Mouse (Mus musculus) neural tube, embryonic 14.5 days (tissue): ENCODE results near the gene Fbxl16. TPM values are rescaled to one million over a fixed set of nuclear protein-coding genes. Genes with fewer than 3 reads are reported as not detected.

Experiments
- ATAC-seq: fragments of 200-750 bp; cut with Nextera tagmentation; 2 replicates; pipeline ENCODE4 v1.8.0; 2017; ENCODE audit warnings: low read depth, mild to moderate bottlenecking, moderate TSS enrichment, moderate library complexity
- H3K27ac ChIP-seq: fragments of 300-500 bp; sonication (generic); 2 replicates; pipeline ENCODE4 v1.5.1; 2014; ENCODE audit warnings: low read depth, mild to moderate bottlenecking, control low read depth, low read length, moderate library complexity, mixed read lengths
- H3K27me3 ChIP-seq: fragments of 300-500 bp; sonication (generic); 2 replicates; pipeline ENCODE4 v1.6.1; 2014; ENCODE audit warnings: low read length; ENCODE audit not compliant: control insufficient read depth, insufficient read depth
- H3K36me3 ChIP-seq: fragments of 300-500 bp; sonication (generic); 2 replicates; pipeline ENCODE4 v1.6.1; 2014; ENCODE audit warnings: low read length, mixed read lengths; ENCODE audit not compliant: control insufficient read depth, insufficient read depth
- H3K4me1 ChIP-seq: fragments of 300-500 bp; sonication (generic); 2 replicates; pipeline ENCODE4 v1.6.1; 2014; ENCODE audit warnings: low read length; ENCODE audit not compliant: control insufficient read depth, insufficient read depth
- H3K4me2 ChIP-seq: fragments of 300-500 bp; sonication (generic); 2 replicates; pipeline ENCODE4 v1.6.1; 2014; ENCODE audit warnings: mild to moderate bottlenecking, low read depth, low read length, control low read depth
- H3K4me3 ChIP-seq: fragments of 300-500 bp; sonication (generic); 2 replicates; pipeline ENCODE4 v1.5.1; 2014; ENCODE audit warnings: low read depth, low read length, control low read depth, mixed read lengths
- H3K9ac ChIP-seq: fragments of 300-500 bp; sonication (generic); replicated peaks from 2 replicates; pipeline ENCODE4 v1.6.1; 2014; ENCODE audit warnings: low read depth, mild to moderate bottlenecking, control low read depth, low read length, mixed read lengths
- H3K9me3 ChIP-seq: fragments of 300-500 bp; sonication (generic); 2 replicates; pipeline ENCODE4 v1.6.1; 2016; ENCODE audit warnings: low read length; ENCODE audit not compliant: control insufficient read depth
- WGBS: fragments of 180-500 bp; shearing (Covaris S2); extraction: QIAGEN DNeasy Blood & Tissue Kit; methylation state at CpG from one replicate; pipeline ENCODE4 v1.1.7; 2014; 5-methylcytosine and 5-hydroxymethylcytosine counted together
- polyA plus RNA-seq: library from polyadenylated mRNA; unstranded; fragments of >200 nt; fragmentation: Nextera tagmentation; extraction: Ambion mirVana; gene quantifications from 2 replicates; pipeline ENCODE4 v1.2.1, GENCODE M21; 2014

The Fbxl16 gene
- polyA plus RNA-seq, 1 experiment from 2014 or later: 39.4 TPM

GRCm38 (mm10) chr17:25791843-25792527, 16.9 kb upstream of the Fbxl16 start:
- H3K4me1 ChIP-seq: peaks cover 34% of the 10 kb centered on the region
- peak overlapping the region; percentile 78 for H3K9ac ChIP-seq
- peak; percentile 68 for ATAC-seq
- H3K36me3 ChIP-seq: no peaks in the 10 kb centered on the region; the same call in 1 of the 2 replicates
- H3K4me3 ChIP-seq: peak overlapping the region; percentile 75
- no peaks in the 10 kb centered on the region for H3K27me3 ChIP-seq
- WGBS: under 1% methylated on average over 45 of the region's 45 CpGs
- no peaks in the 10 kb centered on the region for H3K9me3 ChIP-seq
- peak overlapping the region; percentile 91 for H3K27ac ChIP-seq
- peak overlapping the region; percentile 77 for H3K4me2 ChIP-seq

DNA sequence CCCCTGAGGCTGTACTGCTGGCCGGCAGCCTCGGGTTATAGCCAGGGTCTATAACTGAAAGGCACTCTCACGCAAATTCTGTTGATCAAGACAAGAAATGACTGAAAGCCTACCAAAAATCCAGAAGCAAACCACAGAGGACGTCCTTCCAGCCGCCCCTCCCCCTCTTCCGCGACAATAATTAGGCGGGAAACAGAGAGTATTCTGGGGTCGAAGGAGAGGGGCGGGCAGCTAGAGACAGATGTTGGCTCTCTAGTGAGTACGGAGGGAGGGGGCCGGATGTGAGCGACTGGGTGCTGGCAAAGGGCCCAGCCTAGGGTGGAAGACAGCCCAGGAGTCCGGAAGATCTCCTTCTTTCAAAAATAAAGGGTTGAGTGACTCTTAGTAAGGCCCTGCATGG, 16.3 kb upstream of the Fbxl16 start, which contains the start of gene Fam173a:
Gene Fam173a (minus strand): TSS at position 287 of the 400 bp plus-strand sequence.
- Histone ChIP-seq H3K4me3 (peak within 1 kb of the TSS; percentile 75), H3K36me3 (no peaks in the 10 kb centered on the region; the same call in 1 of the 2 replicates), H3K4me2 (peak within 1 kb of the TSS; percentile 77), H3K9ac (peak within 1 kb of the TSS; percentile 78), H3K27me3 (no peaks in the 10 kb centered on the region), H3K27ac (peak within 1 kb of the TSS; percentile 91), H3K9me3 (no peaks in the 10 kb centered on the region), H3K4me1 (peaks cover 34% of the 10 kb centered on the region)
- peak; percentile 52 for ATAC-seq
- WGBS: 0% methylated on average over 14 of the region's 14 CpGs

GRCm38 (mm10) chr17:25794197-25794596, 14.7 kb upstream of the Fbxl16 start:
- no peak for ATAC-seq
- Histone ChIP-seq H3K36me3 (no peaks in the 10 kb centered on the region; the same call in 1 of the 2 replicates), H3K27me3 (no peaks in the 10 kb centered on the region), H3K4me2 (peak overlapping the region; percentile 69; the same call in 1 of the 2 replicates), H3K4me3 (no peak overlapping the region), H3K4me1 (peaks cover 34% of the 10 kb centered on the region), H3K9ac (no peak overlapping the region), H3K27ac (peak overlapping the region; percentile 17; the same call in 1 of the 2 replicates), H3K9me3 (no peaks in the 10 kb centered on the region)
- WGBS: 17% methylated on average over 13 of the region's 13 CpGs

DNA sequence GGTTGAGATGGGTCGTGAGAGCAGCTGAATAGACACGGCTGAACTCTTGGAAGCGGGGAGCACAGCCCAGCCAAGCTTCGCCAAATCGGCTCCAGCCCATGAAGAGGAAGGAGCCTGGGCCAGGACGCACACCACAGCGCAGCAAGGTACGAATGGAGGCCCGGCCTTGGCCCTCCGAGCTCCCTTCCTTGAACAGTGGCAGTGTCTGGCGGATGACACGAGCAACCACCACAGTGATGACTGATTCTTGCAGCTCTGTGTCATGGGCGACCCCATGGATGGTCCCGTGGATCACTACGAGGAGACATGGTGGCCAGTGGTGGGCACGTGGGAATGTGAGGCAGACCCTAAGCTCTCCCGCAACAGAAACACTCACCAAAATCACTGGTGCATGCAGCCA, 13.9 kb upstream of the Fbxl16 start:
- 42% methylated on average over 17 of the region's 17 CpGs for WGBS
- Histone ChIP-seq H3K27ac (peak overlapping the region; percentile 57), H3K4me2 (peak overlapping the region; percentile 69), H3K27me3 (no peaks in the 10 kb centered on the region), H3K4me3 (peak overlapping the region; percentile 20), H3K9me3 (no peaks in the 10 kb centered on the region), H3K36me3 (no peaks in the 10 kb centered on the region), H3K9ac (0 out of 2 replicates have a peak overlapping the region, but pooled peaks have one; percentile 44), H3K4me1 (peaks cover 34% of the 10 kb centered on the region)
- no peak for ATAC-seq

DNA sequence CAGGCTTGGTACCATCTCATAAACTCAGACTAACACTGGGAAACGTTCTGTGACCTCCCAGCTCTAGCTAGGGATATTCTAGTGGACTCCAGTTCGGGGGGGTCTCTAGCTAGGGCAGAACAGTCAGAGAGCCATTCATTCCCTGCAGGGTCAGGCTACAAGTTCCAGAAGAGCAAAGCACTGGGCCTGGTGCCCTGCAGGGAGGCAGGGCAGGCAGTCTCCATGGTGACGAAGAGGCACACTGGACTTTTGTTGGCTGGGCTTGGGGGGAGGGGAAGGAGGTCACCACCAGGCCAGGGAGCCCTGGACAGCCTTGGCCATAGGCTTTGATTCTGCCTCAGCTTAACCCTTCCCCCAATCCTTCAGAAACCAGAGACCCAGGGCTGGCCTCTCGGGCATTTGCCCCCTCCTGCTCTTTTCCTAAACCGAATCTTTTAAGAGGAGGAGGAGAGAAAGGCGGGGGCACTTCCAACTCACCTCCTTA, 13.2 kb upstream of the Fbxl16 start, which contains the start of gene AC134908.4:
Gene AC134908.4 (minus strand): TSS at position 51 of the 484 bp plus-strand sequence.
- Histone ChIP-seq H3K4me3 (peak within 1 kb of the TSS; percentile 49), H3K27ac (peak within 1 kb of the TSS; percentile 57), H3K9me3 (no peaks in the 10 kb centered on the region), H3K4me2 (peak within 1 kb of the TSS; percentile 69), H3K9ac (peak within 1 kb of the TSS; percentile 44), H3K36me3 (no peaks in the 10 kb centered on the region), H3K4me1 (peaks cover 32% of the 10 kb centered on the region), H3K27me3 (no peaks in the 10 kb centered on the region)
- WGBS: 8% methylated on average over 6 of the region's 6 CpGs
- peak; percentile 12; the same call in 1 of the 2 replicates for ATAC-seq

DNA sequence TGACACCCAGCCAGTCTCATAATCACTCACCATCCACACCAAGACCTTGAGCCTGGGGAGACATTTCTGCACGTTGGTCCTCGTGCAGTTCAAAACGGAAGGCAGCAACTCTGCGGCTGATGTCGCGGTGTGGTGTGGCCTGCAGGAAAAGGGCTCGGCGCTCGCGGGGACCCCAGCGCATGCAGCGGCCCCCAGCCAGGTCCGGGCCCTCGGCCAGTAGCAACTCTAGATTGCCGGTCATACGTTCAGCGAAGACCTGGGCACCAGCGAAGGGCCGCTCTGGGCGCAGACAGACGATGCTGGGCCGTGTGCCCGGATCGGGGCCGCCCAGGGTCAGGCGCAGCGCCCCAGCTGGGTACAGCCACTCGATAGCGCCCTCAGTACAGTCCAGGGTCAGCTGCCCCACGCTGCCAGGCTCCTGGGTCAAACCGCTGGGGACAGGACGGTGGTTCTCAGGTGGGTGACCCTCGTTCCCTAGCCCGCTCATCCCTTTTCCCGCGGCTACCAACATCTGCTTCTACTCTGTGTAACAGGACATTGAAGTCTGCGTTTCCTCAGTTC, 12.6 kb upstream of the Fbxl16 start:
- under 1% methylated on average over 37 of the region's 37 CpGs for WGBS
- peak overlapping the region; percentile 69 for H3K4me2 ChIP-seq
- peak overlapping the region; percentile 49 for H3K4me3 ChIP-seq
- no peaks in the 10 kb centered on the region for H3K27me3 ChIP-seq
- H3K27ac ChIP-seq: peak overlapping the region; percentile 50
- no peak for ATAC-seq
- peak overlapping the region; percentile 44 for H3K9ac ChIP-seq
- peaks cover 26% of the 10 kb centered on the region for H3K4me1 ChIP-seq
- H3K9me3 ChIP-seq: no peaks in the 10 kb centered on the region
- H3K36me3 ChIP-seq: no peaks in the 10 kb centered on the region

DNA sequence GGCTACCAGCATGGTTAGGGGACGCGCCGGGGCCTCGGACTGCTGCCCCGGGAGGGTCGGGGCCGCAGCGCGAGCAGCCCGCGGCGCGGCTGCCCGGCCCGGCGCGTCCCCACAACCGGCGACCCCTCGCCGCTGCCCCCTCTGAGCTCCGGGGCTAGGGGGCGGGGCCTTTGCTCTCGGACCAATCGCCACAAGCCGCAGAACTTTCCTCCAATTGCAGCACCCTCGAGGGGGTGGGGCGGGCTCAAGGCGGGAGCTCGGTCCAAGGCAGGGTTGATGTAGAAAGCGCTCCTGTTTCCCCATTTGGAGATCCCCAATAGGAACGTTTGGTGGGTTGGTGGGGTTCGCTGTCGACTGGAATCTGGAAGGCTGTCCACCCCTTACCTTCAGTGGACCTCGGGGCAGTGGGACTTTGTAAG, 11.9 kb upstream of the Fbxl16 start, which contains the start of gene Metrn:
Gene Metrn (minus strand): TSS at position 186 of the 419 bp plus-strand sequence.
- Histone ChIP-seq H3K4me1 (peaks cover 22% of the 10 kb centered on the region), H3K9me3 (no peaks in the 10 kb centered on the region), H3K9ac (peak within 1 kb of the TSS; percentile 44), H3K4me2 (peak within 1 kb of the TSS; percentile 69), H3K27ac (peak within 1 kb of the TSS; percentile 50), H3K27me3 (no peaks in the 10 kb centered on the region), H3K36me3 (no peaks in the 10 kb centered on the region), H3K4me3 (peak within 1 kb of the TSS; percentile 49)
- WGBS: 0% methylated on average over 33 of the region's 35 CpGs
- ATAC-seq: peak; percentile 75; the same call in 1 of the 2 replicates

DNA sequence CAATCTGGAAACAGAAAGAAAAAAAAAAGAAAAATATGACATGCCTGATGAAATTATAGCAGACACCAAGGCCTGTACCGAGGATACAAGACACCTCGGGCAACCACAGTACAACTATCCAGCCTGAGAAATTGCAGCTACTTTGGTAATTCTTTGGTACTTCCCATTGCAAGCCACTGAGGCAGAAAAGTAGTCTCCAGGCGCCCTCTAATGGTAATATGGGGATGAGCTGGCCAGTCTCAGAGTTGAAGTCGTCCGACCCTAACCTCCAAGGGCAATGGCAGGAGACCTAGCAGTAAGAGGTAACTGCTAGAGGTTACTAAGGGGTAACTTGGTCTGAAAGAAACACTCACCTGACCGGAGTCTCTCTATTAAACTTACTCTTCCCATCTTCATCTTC, 7.9 kb upstream of the Fbxl16 start:
- Histone ChIP-seq H3K36me3 (no peaks in the 10 kb centered on the region), H3K27me3 (no peaks in the 10 kb centered on the region), H3K4me1 (peaks cover 22% of the 10 kb centered on the region), H3K4me2 (no peak overlapping the region), H3K9ac (no peak overlapping the region), H3K9me3 (no peaks in the 10 kb centered on the region), H3K4me3 (no peak overlapping the region), H3K27ac (no peak overlapping the region)
- no peak for ATAC-seq
- WGBS: 8% methylated on average over 6 of the region's 6 CpGs
